Mouse (Mus musculus) left cerebral cortex, postnatal 25 days (tissue): ENCODE results near the gene Dapk2. TPM values are rescaled to one million over a fixed set of nuclear protein-coding genes. Genes with fewer than 3 reads are reported as not detected.
A peak's percentile ranks its signal among the peaks of the same experiment; 100 is the strongest.

Experiments
- DNase-seq, 2 experiments: peaks; one replicate each; pipeline ENCODE4 v3.0.0; 2022; ENCODE audit warnings: low spot score in 2 of 2, mixed read lengths in 1 of 2
- intact Hi-C: fragments of 180-260 bp; cut with DNase I; formaldehyde crosslinking; loops from one replicate; pipeline ENCODE4 v1.15.1; 2025
- total RNA-seq, 2 experiments: library from RNA; stranded (reverse); gene quantifications; 2 replicates each; pipeline ENCODE4 v1.2.3; 2021

Gene Dapk2
- total RNA-seq, 2 experiments from 2014 or later, result 2.8 to 3.1 TPM

DNA sequence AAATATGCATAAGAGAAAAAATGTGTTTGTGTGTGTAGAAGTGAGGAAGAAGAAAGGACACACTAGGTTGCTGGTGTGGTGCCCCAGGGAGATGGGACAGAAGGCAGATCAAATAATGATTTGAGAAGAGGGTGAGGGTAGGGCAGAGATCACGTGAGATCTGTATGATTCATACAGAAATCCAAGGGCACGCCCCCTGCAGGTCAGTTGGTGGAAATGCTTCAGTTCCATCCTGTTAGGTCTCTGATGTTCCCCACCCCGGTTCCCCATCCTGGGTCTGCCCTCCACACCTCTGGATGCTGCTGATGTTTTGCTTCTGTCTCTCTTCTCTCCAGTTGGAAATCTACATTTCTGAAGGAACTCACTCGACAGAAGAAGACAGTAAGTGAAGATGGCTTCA lies 22.1 kb upstream of the Dapk2 start:
- DNase-seq, result no peak
- intact Hi-C loops, result no loop called here

DNA sequence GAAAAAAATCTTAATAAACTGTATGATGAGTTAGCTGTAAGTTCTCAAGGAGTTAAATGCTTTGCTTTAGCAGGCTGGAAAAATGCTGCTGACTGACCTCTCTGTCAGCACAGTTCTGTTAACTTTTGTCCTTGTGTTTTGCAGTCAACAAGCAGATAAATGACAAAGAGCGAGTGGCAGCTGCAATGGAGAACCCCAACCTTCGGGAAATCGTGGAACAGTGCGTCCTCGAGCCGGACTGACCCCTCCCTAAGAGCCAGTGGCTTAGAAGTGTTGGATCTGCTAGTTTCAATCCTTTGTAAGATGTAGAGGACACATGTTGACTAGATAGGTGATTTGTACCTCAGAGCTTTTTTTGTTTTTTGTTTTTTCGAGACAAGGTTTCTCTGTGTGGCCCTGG lies 19.8 kb upstream of the Dapk2 start:
- no peak for DNase-seq
- intact Hi-C loops, result no loop called here

DNA sequence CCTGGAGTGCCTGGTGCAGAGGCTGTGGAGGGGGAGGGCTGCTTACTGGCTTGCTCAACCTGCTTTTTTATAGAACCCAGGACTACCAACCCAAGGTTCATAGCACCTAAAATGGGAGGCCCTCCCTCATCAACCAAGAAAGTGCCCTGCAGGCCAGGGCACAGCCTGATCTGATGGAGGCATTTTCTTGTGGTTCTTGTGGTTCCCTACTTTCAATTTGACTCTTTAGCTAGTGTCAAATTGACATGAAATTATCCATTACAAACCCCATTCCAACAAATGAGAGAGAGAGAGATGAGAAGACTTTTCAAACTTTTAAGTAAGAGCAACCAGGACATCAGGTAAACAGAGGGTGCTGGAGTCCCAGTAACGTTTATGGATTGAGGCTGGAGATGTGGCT lies 15.8 kb upstream of the Dapk2 start:
- no peak for DNase-seq
- intact Hi-C loops, result loop anchor here (10.0 kb wide), 2 partner anchors 253 to 323 kb away; no protein-coding TSS in a partner anchor

DNA sequence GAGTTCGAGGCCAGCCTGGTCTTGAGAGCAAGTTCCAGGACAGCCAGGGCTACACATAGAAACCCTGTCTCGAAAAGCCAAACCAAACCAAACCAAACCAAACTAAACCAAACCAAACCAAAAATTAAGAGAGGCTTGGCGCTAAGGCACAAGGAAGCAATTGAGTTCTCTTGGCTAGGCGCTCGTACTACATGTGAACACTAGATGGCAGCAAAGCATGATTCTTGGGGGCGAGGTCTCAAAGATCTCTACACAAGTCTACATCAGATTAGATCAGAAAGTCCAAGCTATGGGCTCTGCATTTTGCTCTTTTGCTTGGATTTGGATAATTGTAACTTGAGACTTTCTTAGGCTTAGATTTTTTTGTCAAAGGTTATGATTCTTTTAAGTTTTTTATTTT lies 13.8 kb upstream of the Dapk2 start:
- intact Hi-C loops, result loop anchor here (10.0 kb wide), 2 partner anchors 251 to 321 kb away; no protein-coding TSS in a partner anchor
- DNase-seq, result peak; percentile 77 to 89

DNA sequence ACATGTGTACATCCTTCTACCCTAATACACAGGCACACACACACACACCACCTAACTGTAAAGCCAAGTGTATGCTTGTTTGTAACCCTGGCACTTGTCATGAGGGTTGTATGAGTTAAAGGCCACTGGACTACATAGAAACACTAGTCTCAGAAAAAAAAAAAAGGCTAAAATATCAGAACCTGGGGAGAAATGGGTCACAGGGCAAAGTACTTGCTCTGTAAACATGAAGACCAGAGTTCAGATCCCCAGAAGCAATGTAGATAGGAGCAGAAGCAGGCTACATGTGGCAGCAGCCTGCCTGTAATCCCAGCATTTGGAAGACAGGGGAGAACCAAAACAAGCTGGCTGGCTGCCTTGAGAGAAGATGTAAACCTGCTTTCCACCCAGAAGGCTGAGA lies 11.9 kb upstream of the Dapk2 start:
- intact Hi-C loops, result loop anchor here (10.0 kb wide), 2 partner anchors 249 to 319 kb away; no protein-coding TSS in a partner anchor
- DNase-seq, result no peak

DNA sequence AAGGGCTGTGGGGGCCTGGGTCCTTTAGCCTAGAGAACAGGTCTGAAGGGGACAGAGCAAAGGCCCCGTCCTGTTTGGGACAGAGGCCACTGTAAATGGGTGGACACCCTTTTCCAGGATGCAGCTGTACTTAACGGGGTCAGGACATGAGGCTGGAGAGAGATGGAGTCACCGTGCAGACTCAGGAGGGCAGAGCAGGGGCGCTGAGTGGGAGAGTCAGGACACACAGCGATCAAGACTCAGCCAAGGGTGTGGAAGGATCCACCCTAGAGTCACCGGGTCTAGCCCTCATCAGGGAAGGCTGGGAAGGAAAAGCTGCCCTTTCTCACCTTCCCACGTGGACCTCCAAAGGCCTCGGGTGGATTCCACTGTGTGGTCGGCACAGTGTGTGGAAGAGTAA lies 6.0 kb upstream of the Dapk2 start:
- intact Hi-C loops, result no loop called here
- no peak for DNase-seq

DNA sequence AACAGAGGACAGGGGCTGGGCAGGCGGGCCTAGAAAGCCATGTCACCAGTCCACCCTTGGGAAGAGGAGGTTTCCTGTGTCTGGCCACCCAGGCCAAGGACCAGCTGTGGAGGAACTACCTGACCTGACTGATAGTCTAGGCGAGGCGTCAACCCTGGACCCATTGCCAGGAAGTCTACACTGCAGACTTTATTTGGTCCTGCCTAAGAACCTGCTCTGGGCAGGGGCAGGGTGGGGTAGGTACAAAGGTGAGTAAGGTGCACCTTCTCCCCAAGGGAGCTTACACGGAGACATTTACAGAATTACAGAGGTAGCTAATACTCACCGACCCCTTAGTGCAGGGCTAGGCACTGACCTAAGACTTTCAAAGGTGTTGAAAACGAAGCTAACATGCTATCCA lies 4.4 kb upstream of the Dapk2 start:
- DNase-seq, result no peak
- intact Hi-C loops, result no loop called here

DNA sequence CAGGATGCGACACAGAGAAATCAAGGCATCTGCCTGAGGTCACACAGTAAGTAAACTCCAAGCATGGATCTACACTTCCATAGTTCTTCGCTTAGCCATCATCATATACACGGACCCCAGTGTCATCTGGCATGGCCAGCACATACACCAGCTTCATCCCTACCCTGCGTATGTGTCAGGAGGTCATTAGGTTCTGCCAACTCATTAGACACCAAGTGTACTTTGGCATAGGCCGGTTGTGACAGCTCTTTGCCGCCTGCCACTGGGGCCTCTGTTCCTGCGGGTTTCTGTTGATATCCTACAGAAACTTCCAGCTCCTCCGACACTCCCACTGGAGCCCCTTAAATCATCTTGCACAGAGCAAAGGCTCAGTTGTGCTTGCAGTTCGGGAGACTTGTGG lies 4.0 kb upstream of the Dapk2 start:
- DNase-seq, result no peak
- intact Hi-C loops, result no loop called here

DNA sequence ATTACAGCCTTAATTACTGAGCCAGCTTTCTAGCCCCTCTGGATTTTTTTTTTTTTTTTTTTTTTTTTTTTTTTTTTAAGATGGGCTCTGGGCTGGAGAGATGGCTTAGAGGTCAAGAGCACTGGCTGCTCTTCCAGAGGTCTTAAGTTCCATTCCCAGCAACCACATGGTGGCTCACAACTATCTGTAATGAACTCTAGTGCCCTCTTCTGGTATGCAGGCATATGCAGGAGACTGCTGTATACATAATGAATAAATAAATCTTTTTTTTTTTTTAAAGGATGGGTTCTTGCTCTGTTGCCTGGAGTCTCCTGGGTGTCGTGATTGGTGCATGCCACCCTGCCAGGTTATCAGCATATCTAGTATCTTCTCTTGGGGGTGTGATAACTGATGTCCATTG lies 2.5 kb upstream of the Dapk2 start:
- intact Hi-C loops, result loop anchor here (5.0 kb wide), 1 partner anchor 82 kb away; no protein-coding TSS in a partner anchor
- no peak for DNase-seq

DNA sequence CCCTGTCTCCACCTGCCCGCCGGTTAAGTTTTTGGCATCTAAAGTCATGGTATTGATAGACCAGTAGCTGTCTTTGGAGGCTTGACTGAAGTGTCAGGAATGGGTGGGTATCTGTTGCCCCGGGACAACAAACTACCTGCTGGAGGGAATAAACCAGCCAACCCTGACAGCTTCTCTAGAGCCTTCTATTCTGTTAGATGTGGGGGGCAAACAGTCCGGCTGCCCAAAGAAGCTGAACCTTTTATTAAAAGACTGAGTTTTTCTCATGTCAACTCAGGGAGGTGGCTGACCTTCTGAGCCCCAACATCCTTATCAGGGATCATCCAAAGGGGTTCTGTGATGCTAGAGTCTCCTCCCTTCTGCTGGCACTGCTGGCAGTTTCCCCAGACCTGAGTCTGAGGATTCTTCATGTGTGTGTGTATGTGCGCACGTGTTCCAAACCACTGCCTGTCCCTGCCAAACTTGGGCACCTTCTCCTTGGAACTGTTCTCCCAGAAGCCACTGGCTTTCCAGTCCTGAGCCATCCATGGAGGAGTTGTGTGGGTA lies 935 bp downstream of the Dapk2 start:
- intact Hi-C loops, result loop anchor here (5.0 kb wide), 1 partner anchor 78 kb away; no protein-coding TSS in a partner anchor

DNA sequence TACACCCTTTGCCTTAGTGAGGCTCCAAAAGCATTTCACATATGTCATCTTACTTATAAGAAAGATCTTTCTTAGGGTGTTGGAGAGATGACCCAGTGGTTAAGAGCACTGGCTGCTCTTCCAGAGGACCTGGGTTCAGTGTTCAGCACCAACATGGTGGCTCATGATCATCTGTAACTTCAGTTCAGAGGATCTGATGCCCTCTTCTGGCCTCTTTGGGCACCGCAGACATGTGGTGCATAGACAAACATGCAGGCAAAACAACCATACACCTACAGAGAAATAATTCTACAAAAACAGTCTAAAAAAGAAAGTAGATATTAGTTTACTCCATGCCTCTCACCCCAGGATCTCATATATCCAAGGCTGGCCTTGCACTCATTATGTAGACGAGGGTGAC lies 2.1 kb downstream of the Dapk2 start:
- intact Hi-C loops, result loop anchor here (5.0 kb wide), 1 partner anchor 47 kb away; no protein-coding TSS in a partner anchor

More for the DNA sequence above, 935 bp downstream of the Dapk2 start:
- no peak for DNase-seq

DNA sequence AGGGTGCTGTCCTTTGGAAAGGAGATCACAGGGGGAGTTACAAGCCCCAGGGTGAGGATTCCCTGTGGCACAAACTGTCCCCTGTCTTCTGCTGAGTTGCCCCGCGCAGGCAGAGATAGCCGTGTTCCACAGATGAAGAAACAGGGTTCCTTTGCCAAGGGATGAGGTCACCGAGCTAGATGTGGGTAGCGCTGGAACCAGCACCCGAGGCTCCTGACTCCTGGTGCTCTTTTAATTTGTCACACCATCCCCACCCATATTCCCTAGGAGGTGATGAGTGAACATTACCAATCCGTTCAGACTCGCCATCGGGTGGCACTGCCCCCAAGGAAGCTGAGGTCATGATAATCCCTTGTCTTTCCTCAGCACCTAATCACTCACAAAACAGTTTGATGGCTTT lies 5.0 kb downstream of the Dapk2 start:
- DNase-seq, result no peak
- intact Hi-C loops, result loop anchor here (5.0 kb wide), 1 partner anchor 44 kb away; no protein-coding TSS in a partner anchor

More for the DNA sequence above, 2.1 kb downstream of the Dapk2 start:
- no peak for DNase-seq

DNA sequence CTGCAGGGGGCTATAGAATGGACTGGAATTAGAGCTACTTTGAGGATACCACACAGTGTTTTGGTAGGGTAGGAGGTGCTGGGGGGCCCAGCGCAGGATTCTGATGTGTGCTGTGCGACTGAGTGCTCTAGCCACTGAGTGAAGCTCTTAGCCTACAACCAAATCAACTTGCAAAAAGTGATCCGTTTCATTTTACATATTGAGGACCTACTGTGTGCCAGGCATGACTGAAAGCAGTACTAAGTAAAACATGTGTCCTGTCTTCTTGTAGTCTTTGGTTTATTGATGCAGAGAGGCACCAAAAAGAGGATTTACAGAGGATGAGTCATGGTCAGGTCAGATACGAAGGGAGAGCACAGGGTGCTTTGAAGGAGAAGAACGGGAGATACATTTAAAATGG lies 9.2 kb downstream of the Dapk2 start:
- intact Hi-C loops, result loop anchor here (5.0 kb wide), 1 partner anchor 80 kb away; no protein-coding TSS in a partner anchor

DNA sequence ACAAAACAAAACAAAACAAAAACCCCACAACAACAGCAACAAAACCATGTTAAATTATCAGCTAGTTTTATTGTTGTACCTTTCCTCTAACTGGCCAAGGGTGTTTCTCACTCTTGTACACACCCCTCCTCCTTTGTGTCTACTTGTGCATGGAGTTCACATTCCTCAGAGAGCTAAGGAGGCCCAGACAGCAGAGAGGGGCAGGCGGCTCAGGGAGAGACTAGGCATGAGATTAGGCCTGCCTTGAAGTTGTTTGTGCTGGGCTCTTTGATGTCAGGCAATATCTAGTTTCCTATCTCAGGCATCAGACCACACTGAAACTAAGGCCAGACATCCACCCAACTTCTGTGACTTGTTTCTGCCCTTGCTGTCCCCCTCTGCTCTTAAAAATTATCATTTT lies 10.2 kb downstream of the Dapk2 start:
- DNase-seq, result no peak
- intact Hi-C loops, result loop anchor here (5.0 kb wide), 1 partner anchor 79 kb away; no protein-coding TSS in a partner anchor

More for the DNA sequence above, 9.2 kb downstream of the Dapk2 start:
- no peak for DNase-seq

DNA sequence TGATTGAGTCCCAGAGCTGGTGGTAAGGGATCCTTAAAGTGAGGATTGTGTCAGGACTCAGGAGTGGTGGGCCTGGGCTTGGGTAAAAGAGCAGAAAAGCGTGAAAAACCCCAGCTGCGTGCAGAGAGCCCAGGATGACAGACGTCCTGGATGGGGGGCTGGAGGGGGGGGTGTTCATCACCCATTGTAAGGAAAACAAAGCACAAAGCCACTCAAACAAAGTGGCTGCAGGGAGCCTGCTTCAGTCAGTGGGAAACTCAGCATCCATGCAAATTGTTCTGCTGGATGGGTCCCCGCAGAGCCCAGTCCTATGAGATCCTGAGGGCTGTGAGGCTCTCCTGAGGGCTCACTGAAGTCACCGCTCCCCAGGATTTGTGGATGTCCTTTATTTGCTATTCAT lies 12.5 kb downstream of the Dapk2 start:
- no peak for DNase-seq
- intact Hi-C loops, result no loop called here

DNA sequence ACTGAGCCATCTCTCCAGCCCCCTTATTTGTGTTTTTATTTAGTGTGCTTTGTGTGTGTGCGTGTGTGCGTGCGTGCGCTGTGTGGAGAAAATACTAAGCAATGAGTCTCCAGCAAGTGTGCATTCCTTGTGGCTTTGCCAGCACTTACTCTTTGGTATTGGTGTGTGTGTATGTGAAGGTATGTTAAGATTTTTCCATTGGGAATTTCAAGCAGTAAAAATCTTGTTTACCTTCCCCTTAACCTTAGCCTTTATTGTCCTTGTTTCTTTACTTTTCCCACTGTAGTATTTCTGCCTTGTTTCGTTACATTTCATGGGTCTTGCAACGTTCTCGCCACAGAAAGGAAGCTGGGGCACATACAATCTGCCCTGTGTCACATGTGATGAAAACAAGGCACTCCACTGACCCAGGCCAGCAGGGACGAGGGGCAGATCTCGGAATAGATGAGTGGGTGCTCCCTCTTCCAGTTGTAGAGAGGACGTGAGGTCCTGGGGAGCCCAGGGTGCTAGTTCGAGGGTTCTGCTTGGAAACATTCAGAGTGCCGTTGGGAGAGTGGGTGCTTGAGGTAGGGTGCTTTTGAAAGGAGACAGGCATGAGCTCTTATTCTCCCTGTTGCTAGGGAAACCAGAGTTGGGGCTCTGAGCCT lies 13.4 kb downstream of the Dapk2 start:
- intact Hi-C loops, result no loop called here
- no peak for DNase-seq

DNA sequence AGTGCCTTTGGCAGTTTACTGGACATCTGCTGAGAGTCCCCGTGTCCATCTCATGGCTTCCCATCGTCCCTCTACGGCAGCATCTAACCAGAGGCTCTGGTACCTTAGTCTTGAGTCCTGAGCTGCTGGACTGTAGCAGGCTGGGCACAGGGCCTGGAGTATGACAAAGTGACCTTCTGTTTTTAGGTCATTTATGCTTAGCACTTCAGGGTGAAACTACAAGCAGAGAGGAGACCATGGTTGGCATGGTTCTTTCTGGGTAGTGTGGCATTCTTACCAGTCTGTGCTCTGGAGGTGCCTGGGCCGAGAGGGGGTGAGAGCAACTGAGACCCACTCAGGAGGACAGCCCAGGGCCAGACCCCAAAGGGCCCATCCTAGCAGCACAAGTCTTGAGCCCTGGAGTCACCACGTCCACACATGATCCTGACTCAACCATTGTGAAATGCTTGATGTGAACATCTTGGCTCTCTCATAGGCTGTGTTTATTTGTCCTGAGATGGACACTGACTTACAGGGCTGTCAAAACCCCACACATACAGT lies 15.4 kb downstream of the Dapk2 start:
- DNase-seq, result no peak
- intact Hi-C loops, result no loop called here

DNA sequence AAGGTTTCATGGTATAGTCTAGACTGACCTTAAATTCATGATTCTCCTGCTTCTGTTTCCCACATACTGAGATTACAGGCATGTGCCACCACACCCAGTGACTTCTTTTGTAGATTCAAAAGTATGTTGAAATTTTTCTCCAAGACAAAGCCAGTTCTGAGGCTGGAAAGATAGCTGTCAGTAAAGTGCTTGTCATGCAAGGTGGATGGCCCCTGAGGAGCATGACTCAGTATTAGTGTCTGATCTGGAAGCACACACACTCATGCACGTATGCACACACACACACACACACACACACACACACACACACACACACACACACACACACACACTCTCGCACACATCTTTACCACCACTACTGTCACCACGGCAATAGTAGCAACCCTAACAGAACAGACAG lies 17.0 kb downstream of the Dapk2 start:
- intact Hi-C loops, result no loop called here
- DNase-seq, result no peak

DNA sequence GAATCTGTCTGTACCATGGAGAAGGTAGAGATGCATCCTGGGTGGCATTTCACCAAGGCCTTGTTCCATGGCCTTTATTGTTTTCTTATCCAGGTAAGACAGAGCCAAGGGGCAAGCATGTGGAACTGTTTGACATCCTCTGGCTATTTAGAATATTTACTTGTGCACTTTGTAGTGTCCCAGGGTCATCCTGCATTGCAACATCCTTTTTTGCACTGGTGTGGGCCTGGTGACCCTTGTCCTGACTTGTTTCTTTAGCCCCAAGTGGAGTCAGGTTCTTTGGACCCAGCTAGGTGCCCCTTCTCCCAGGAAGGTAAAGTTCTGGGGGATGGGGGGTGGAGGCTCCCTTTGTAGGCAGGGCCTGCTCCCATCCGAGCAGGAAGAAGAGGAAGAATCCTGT lies 20.0 kb downstream of the Dapk2 start:
- no peak for DNase-seq
- intact Hi-C loops, result no loop called here

DNA sequence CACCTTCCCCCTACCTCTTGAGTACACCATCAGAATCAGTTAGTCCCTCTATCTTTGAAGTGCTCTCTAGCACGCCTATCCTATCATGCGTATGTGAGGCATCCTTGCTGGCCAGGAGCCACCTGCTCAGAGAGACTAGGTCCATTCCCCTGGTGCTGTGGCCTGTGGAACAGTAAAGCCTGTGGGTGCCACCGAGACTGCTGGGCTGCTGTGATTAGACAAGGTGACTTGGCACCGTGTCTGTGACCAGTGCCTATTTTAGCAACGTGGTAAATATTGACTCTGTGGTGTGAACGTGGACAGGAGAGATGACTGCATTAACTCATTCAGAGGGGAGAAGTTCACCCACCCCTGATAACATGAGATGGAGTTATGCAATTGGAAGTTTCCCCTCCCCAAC lies 21.8 kb downstream of the Dapk2 start:
- intact Hi-C loops, result no loop called here

More for the DNA sequence above, 21.8 kb downstream of the Dapk2 start:
- no peak for DNase-seq
